Mouse (Mus musculus): Measurements from ENCODE around the gene Fam222a. TPM values are rescaled to one million over a fixed set of nuclear protein-coding genes. Genes with fewer than 3 reads are reported as not detected.

Gene Fam222a
- polyA plus RNA-seq, 1 experiment from 2014 or later: 5.7 TPM

- Histone ChIP-seq H3K36me3 (ENCODE audit: control insufficient read depth, insufficient read depth, low read length) (no peaks in the 10 kb centered on the region), H3K4me3 (replicated peaks; ENCODE audit: low read depth, low read length) (no peak overlapping the region), H3K27ac (replicated peaks; ENCODE audit: low read depth, low read length) (no peak overlapping the region), H3K4me1 (ENCODE audit: control insufficient read depth, insufficient read depth, low read length) (peaks cover 10% of the 10 kb centered on the region), H3K4me2 (ENCODE audit: low read length) (no peak overlapping the region), H3K9ac (replicated peaks; ENCODE audit: low read length) (no peak overlapping the region), H3K27me3 (ENCODE audit: control insufficient read depth, insufficient read depth, low read length) (no peaks in the 10 kb centered on the region), H3K9me3 (ENCODE audit: control insufficient read depth, low read length) (no peaks in the 10 kb centered on the region)
- 73% methylated on average over 13 of the region's 13 CpGs for WGBS
- ATAC-seq (ENCODE audit: low FRiP score, low TSS enrichment) (no peak), DNase-seq (no peak)
Observed at GRCm38 (mm10) chr5:114552507-114553208, 15.2 kb upstream of the Fam222a start.

DNA sequence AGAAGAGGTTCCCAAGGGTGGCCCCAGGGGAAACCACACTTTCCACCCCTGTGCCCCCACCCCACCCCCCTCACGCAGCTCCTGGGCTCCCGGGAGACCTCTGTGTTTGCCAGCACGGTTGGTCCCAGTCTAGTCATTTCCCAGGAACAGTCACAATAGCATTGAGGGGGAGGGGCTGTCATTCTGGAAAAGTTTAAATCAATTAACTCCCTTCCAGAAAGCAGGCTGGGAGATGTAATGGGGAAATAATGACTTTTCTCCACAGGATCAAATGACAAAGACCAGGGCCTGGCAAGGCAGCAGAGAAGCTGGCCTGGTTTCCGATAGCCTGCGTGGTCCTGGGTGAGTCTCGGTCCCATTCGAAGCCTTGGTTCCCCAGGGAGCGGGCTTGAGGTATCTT is 14.1 kb upstream of the Fam222a start:
- ATAC-seq (ENCODE audit: low FRiP score, low TSS enrichment) (no peak), DNase-seq (no peak)
- H3K27ac ChIP-seq (replicated peaks; ENCODE audit: low read depth, low read length): no peak overlapping the region
- no peak overlapping the region for H3K9ac ChIP-seq (replicated peaks; ENCODE audit: low read length)
- H3K9me3 ChIP-seq (ENCODE audit: control insufficient read depth, low read length): no peaks in the 10 kb centered on the region
- no peak overlapping the region for H3K4me3 ChIP-seq (replicated peaks; ENCODE audit: low read depth, low read length)
- H3K4me2 ChIP-seq (ENCODE audit: low read length): no peak overlapping the region
- no peaks in the 10 kb centered on the region for H3K27me3 ChIP-seq (ENCODE audit: control insufficient read depth, insufficient read depth, low read length)
- WGBS: 61% methylated on average over 8 of the region's 8 CpGs
- H3K4me1 ChIP-seq (ENCODE audit: control insufficient read depth, insufficient read depth, low read length): peaks cover 10% of the 10 kb centered on the region
- no peaks in the 10 kb centered on the region for H3K36me3 ChIP-seq (ENCODE audit: control insufficient read depth, insufficient read depth, low read length)

- WGBS: 90% methylated on average over 2 of the region's 2 CpGs
- no peaks in the 10 kb centered on the region for H3K36me3 ChIP-seq (ENCODE audit: control insufficient read depth, insufficient read depth, low read length)
- no peak overlapping the region for H3K4me3 ChIP-seq (replicated peaks; ENCODE audit: low read depth, low read length)
- H3K27ac ChIP-seq (replicated peaks; ENCODE audit: low read depth, low read length): no peak overlapping the region
- no peaks in the 10 kb centered on the region for H3K27me3 ChIP-seq (ENCODE audit: control insufficient read depth, insufficient read depth, low read length)
- ATAC-seq (ENCODE audit: low FRiP score, low TSS enrichment) (no peak), DNase-seq (no peak)
- no peak overlapping the region for H3K4me2 ChIP-seq (ENCODE audit: low read length)
- H3K9me3 ChIP-seq (ENCODE audit: control insufficient read depth, low read length): no peaks in the 10 kb centered on the region
- H3K4me1 ChIP-seq (ENCODE audit: control insufficient read depth, insufficient read depth, low read length): peaks cover 10% of the 10 kb centered on the region
- H3K9ac ChIP-seq (replicated peaks; ENCODE audit: low read length): no peak overlapping the region
Observed at GRCm38 (mm10) chr5:114555424-114555823, 12.4 kb upstream of the Fam222a start.

DNA sequence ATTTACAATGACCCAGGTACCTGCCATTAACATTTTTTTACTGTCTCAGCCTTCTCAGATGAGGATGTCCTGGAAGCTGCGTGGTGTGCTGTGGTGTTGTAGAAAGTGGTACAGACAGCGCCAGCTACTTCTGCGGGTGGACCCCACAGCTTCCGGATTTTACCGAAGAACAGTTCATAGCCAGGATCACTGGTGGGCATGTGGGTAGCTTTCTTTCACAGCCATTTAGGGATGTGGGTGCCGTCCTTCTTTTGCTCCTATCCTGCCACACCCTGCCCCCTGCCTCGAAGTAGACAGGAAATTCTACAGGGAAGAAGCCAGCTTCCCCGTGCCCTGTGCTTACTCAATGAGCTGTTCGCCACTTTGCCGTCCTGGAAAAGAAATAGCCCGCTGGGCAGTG is 11.7 kb upstream of the Fam222a start:
- H3K36me3 ChIP-seq (ENCODE audit: control insufficient read depth, insufficient read depth, low read length): no peaks in the 10 kb centered on the region
- H3K4me3 ChIP-seq (replicated peaks; ENCODE audit: low read depth, low read length): no peak overlapping the region
- DNase-seq: no peak
- no peak overlapping the region for H3K27ac ChIP-seq (replicated peaks; ENCODE audit: low read depth, low read length)
- WGBS: 80% methylated on average over 11 of the region's 11 CpGs
- no peak overlapping the region for H3K9ac ChIP-seq (replicated peaks; ENCODE audit: low read length)
- peaks cover 13% of the 10 kb centered on the region for H3K4me1 ChIP-seq (ENCODE audit: control insufficient read depth, insufficient read depth, low read length)
- H3K4me2 ChIP-seq (ENCODE audit: low read length): no peak overlapping the region
- no peaks in the 10 kb centered on the region for H3K27me3 ChIP-seq (ENCODE audit: control insufficient read depth, insufficient read depth, low read length)
- ATAC-seq (ENCODE audit: low FRiP score, low TSS enrichment): no peak
- no peaks in the 10 kb centered on the region for H3K9me3 ChIP-seq (ENCODE audit: control insufficient read depth, low read length)

- H3K36me3 ChIP-seq (ENCODE audit: control insufficient read depth, insufficient read depth, low read length): no peaks in the 10 kb centered on the region
- no peak overlapping the region for H3K4me2 ChIP-seq (ENCODE audit: low read length)
- DNase-seq (peak; percentile 54), ATAC-seq (ENCODE audit: low FRiP score, low TSS enrichment) (no peak)
- peak overlapping the region; percentile 26; the same call in 1 of the 2 replicates for H3K27ac ChIP-seq (replicated peaks; ENCODE audit: low read depth, low read length)
- no peaks in the 10 kb centered on the region for H3K27me3 ChIP-seq (ENCODE audit: control insufficient read depth, insufficient read depth, low read length)
- no peak overlapping the region for H3K4me3 ChIP-seq (replicated peaks; ENCODE audit: low read depth, low read length)
- WGBS: 35% methylated on average over 20 of the region's 20 CpGs
- H3K9me3 ChIP-seq (ENCODE audit: control insufficient read depth, low read length): no peaks in the 10 kb centered on the region
- no peak overlapping the region for H3K9ac ChIP-seq (replicated peaks; ENCODE audit: low read length)
- H3K4me1 ChIP-seq (ENCODE audit: control insufficient read depth, insufficient read depth, low read length): peaks cover 9% of the 10 kb centered on the region; the same call in 1 of the 2 replicates
Observed at GRCm38 (mm10) chr5:114557765-114558731, 9.8 kb upstream of the Fam222a start.

DNA sequence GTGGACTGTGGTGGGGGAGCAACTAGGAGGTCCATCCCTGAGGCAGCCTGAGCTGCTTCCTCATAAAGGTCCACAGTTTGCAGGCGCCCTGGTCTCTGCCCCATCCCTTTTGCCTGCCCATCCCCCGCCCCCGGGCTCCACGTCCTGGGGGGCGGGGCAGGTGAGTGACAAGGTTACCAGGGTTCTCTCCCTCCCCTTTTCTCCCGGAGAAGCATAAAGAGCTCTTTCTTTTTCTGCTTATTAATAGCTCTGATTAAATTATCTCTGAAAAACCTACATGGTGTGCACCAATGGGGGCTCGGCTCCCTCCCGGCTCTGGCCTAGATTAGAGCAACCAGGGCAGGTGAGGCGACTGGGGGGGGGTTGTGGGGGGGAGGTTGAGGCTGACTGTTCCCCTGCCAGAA is 7.3 kb upstream of the Fam222a start:
- Histone ChIP-seq H3K27me3 (ENCODE audit: control insufficient read depth, insufficient read depth, low read length) (no peaks in the 10 kb centered on the region), H3K4me1 (ENCODE audit: control insufficient read depth, insufficient read depth, low read length) (0 out of 2 replicates have a peak, but pooled peaks cover 3% of the 10 kb centered on the region), H3K4me2 (ENCODE audit: low read length) (no peak overlapping the region), H3K9ac (replicated peaks; ENCODE audit: low read length) (no peak overlapping the region), H3K9me3 (ENCODE audit: control insufficient read depth, low read length) (no peaks in the 10 kb centered on the region), H3K4me3 (replicated peaks; ENCODE audit: low read depth, low read length) (no peak overlapping the region), H3K36me3 (ENCODE audit: control insufficient read depth, insufficient read depth, low read length) (no peaks in the 10 kb centered on the region), H3K27ac (replicated peaks; ENCODE audit: low read depth, low read length) (no peak overlapping the region)
- ATAC-seq (ENCODE audit: low FRiP score, low TSS enrichment): no peak
- WGBS: 19% methylated on average over 8 of the region's 9 CpGs
- DNase-seq: no peak

DNA sequence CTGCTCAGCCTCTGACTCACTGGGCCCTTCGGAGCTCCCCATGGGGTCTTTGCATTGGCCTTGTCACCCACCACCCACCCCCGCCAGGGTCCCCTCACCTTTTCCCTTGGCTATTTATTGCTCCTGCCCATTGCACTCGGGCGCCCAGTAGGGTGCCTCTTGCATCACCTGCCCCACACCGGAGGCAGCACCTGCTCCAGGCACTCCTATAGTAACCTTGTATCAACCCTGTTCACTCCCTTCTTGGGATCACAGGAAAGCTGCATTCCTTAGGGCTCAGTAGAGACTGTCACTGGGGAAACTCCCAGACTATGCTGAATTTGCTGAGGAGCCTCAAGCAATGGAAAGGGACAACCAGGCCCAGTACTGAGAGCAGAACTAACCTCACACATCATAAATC is 6.9 kb upstream of the Fam222a start:
- Histone ChIP-seq H3K4me3 (replicated peaks; ENCODE audit: low read depth, low read length) (no peak overlapping the region), H3K9me3 (ENCODE audit: control insufficient read depth, low read length) (no peaks in the 10 kb centered on the region), H3K4me2 (ENCODE audit: low read length) (no peak overlapping the region), H3K27ac (replicated peaks; ENCODE audit: low read depth, low read length) (no peak overlapping the region), H3K27me3 (ENCODE audit: control insufficient read depth, insufficient read depth, low read length) (no peaks in the 10 kb centered on the region), H3K4me1 (ENCODE audit: control insufficient read depth, insufficient read depth, low read length) (0 out of 2 replicates have a peak, but pooled peaks cover 3% of the 10 kb centered on the region), H3K9ac (replicated peaks; ENCODE audit: low read length) (no peak overlapping the region), H3K36me3 (ENCODE audit: control insufficient read depth, insufficient read depth, low read length) (no peaks in the 10 kb centered on the region)
- DNase-seq (no peak), ATAC-seq (ENCODE audit: low FRiP score, low TSS enrichment) (no peak)
- WGBS: 66% methylated on average over 5 of the region's 5 CpGs

GRCm38 (mm10) chr5:114563994-114564393 is 3.8 kb upstream of the Fam222a start:
- ATAC-seq (ENCODE audit: low FRiP score, low TSS enrichment) (no peak), DNase-seq (no peak)
- peaks cover 12% of the 10 kb centered on the region for H3K4me1 ChIP-seq (ENCODE audit: control insufficient read depth, insufficient read depth, low read length)
- no peaks in the 10 kb centered on the region for H3K27me3 ChIP-seq (ENCODE audit: control insufficient read depth, insufficient read depth, low read length)
- no peak overlapping the region for H3K4me3 ChIP-seq (replicated peaks; ENCODE audit: low read depth, low read length)
- no peaks in the 10 kb centered on the region for H3K36me3 ChIP-seq (ENCODE audit: control insufficient read depth, insufficient read depth, low read length)
- no peak overlapping the region for H3K27ac ChIP-seq (replicated peaks; ENCODE audit: low read depth, low read length)
- no peak overlapping the region for H3K4me2 ChIP-seq (ENCODE audit: low read length)
- H3K9me3 ChIP-seq (ENCODE audit: control insufficient read depth, low read length): no peaks in the 10 kb centered on the region
- no peak overlapping the region for H3K9ac ChIP-seq (replicated peaks; ENCODE audit: low read length)
- WGBS: 96% methylated on average over 7 of the region's 7 CpGs
